Comparison of ENCODE assay signal across 9 mouse cellular contexts in genomic region chr13:68749370-68749769, GRCm38 (mm10).
"Had no signal": no experiment of that assay in that cellular context is flagged by ENCODE, and none has a peak within 500 bp of the region (broad histone marks: within the 10 kb centered on the region; RNA-seq: fewer than 3 reads in every experiment).

No protein-coding gene starts in this region.

- H3K4me3 ChIP-seq: liver, embryonic 12.5 days; midbrain, embryonic 10.5 days; midbrain, embryonic 15.5 days; neural tube, embryonic 12.5 days had no signal

- H3K27me3 ChIP-seq: liver, embryonic 12.5 days; midbrain, embryonic 15.5 days; neural tube, embryonic 12.5 days had no signal

- H3K27ac ChIP-seq: liver, embryonic 12.5 days; midbrain, embryonic 10.5 days; midbrain, embryonic 15.5 days; neural tube, embryonic 12.5 days had no signal

- ATAC-seq: liver, embryonic 12.5 days; midbrain, embryonic 15.5 days had no signal

- H3K9ac ChIP-seq: liver, embryonic 12.5 days; lung, embryonic 14.5 days; midbrain, embryonic 15.5 days; neural tube, embryonic 12.5 days had no signal

- H3K4me2 ChIP-seq: liver, embryonic 12.5 days; lung, embryonic 14.5 days; midbrain, embryonic 15.5 days; neural tube, embryonic 12.5 days had no signal

- DNase-seq: kidney, postnatal 10 days; lung, embryonic 14.5 days; lung, postnatal 10 days; lung, postnatal 4 days; thymus, postnatal 36 days had no signal

- H3K9me3 ChIP-seq: midbrain, embryonic 10.5 days; midbrain, embryonic 15.5 days; neural tube, embryonic 12.5 days had no signal

- H3K4me1 ChIP-seq: liver, embryonic 12.5 days; midbrain, embryonic 10.5 days; midbrain, embryonic 15.5 days; neural tube, embryonic 12.5 days had no signal

- H3K36me3 ChIP-seq: liver, embryonic 12.5 days; midbrain, embryonic 10.5 days; midbrain, embryonic 15.5 days; neural tube, embryonic 12.5 days had no signal
